Mouse (Mus musculus) embryonic facial prominence, embryonic 13.5 days (tissue): ENCODE data around the gene Gipc3. TPM values are rescaled to one million over a fixed set of nuclear protein-coding genes. Genes with fewer than 3 reads are reported as not detected.

ENCODE experiments used
- ATAC-seq: fragments of 200-750 bp; cut with Nextera tagmentation; 2 replicates; pipeline ENCODE4 v1.8.0; 2017; ENCODE audit warnings: low read depth; ENCODE audit not compliant: insufficient number of reproducible peaks, insufficient read depth, low FRiP score, low TSS enrichment
- H3K27ac ChIP-seq: fragments of 300-500 bp; sonication (generic); 2 replicates; pipeline ENCODE4 v1.5.1; 2015; ENCODE audit warnings: moderate library complexity, mild to moderate bottlenecking, inconsistent platforms
- H3K27me3 ChIP-seq: fragments of 300-500 bp; sonication (generic); 2 replicates; pipeline ENCODE4 v1.6.1; 2015; ENCODE audit warnings: mild to moderate bottlenecking, inconsistent platforms
- H3K36me3 ChIP-seq: fragments of 300-500 bp; sonication (generic); 2 replicates; pipeline ENCODE4 v1.6.1; 2015; ENCODE audit warnings: mild to moderate bottlenecking, inconsistent platforms
- H3K4me1 ChIP-seq: fragments of 300-500 bp; sonication (generic); 2 replicates; pipeline ENCODE4 v1.6.1; 2015; ENCODE audit warnings: inconsistent platforms
- H3K4me2 ChIP-seq: fragments of 300-500 bp; sonication (generic); 2 replicates; pipeline ENCODE4 v1.6.1; 2015; ENCODE audit warnings: moderate library complexity, mild to moderate bottlenecking, inconsistent platforms
- H3K4me3 ChIP-seq: fragments of 300-500 bp; sonication (generic); 2 replicates; pipeline ENCODE4 v1.5.1; 2015; ENCODE audit warnings: mild to moderate bottlenecking, inconsistent platforms
- H3K9ac ChIP-seq: fragments of 300-500 bp; sonication (generic); 2 replicates; pipeline ENCODE4 v1.6.1; 2015; ENCODE audit warnings: mild to moderate bottlenecking, inconsistent platforms
- H3K9me3 ChIP-seq: fragments of 300-500 bp; sonication (generic); 2 replicates; pipeline ENCODE4 v1.6.1; 2016; ENCODE audit warnings: inconsistent platforms
- WGBS: fragments of 180-500 bp; shearing (Covaris S2); methylation state at CpG from one replicate; pipeline ENCODE4 v1.1.7; 2015; ENCODE audit warnings: mixed read lengths; 5-methylcytosine and 5-hydroxymethylcytosine counted together
- polyA plus RNA-seq: library from polyadenylated mRNA; unstranded; fragments of >200 nt; fragmentation: Nextera tagmentation; extraction: Ambion mirVana; gene quantifications from 2 replicates; pipeline ENCODE4 v1.2.1, GENCODE M21; 2015

Gene Gipc3
- polyA plus RNA-seq, 1 experiment from 2014 or later: 0.13 TPM

GRCm38 (mm10) chr10:81383802-81384604 lies 40.9 kb upstream of the Gipc3 start, which contains the start of the genes Dohh and Gm48551:
Gene Dohh (plus strand): TSS chr10:81384428.
Gene Gm48551 (plus strand): TSS chr10:81384466.
- 8% methylated on average over 54 of the region's 54 CpGs for WGBS
- no peaks in the 10 kb centered on the region for H3K9me3 ChIP-seq
- H3K4me2 ChIP-seq: peak within 1 kb of the TSS; percentile 77
- peaks cover 15% of the 10 kb centered on the region for H3K4me1 ChIP-seq
- peak within 1 kb of the TSS; percentile 94 for H3K4me3 ChIP-seq
- H3K9ac ChIP-seq: peak within 1 kb of the TSS; percentile 90
- peak within 1 kb of the TSS; percentile 82 for H3K27ac ChIP-seq
- H3K36me3 ChIP-seq: peaks cover 33% of the 10 kb centered on the region
- ATAC-seq: peak; percentile 92
- no peaks in the 10 kb centered on the region for H3K27me3 ChIP-seq

GRCm38 (mm10) chr10:81382039-81382438 lies 39.0 kb upstream of the Gipc3 start:
- Histone ChIP-seq H3K4me3 (no peak overlapping the region), H3K9me3 (no peaks in the 10 kb centered on the region), H3K4me1 (peaks cover 24% of the 10 kb centered on the region), H3K9ac (0 out of 2 replicates have a peak overlapping the region, but pooled peaks have one; percentile 52), H3K27ac (no peak overlapping the region), H3K27me3 (no peaks in the 10 kb centered on the region), H3K4me2 (no peak overlapping the region), H3K36me3 (peaks cover 13% of the 10 kb centered on the region)
- WGBS: 75% methylated on average over 5 of the region's 5 CpGs
- no peak for ATAC-seq

- no peaks in the 10 kb centered on the region for H3K27me3 ChIP-seq
- no peak for ATAC-seq
- H3K9ac ChIP-seq: no peak overlapping the region
- peaks cover 13% of the 10 kb centered on the region for H3K36me3 ChIP-seq
- no peak overlapping the region for H3K4me2 ChIP-seq
- no peak overlapping the region for H3K4me3 ChIP-seq
- peaks cover 31% of the 10 kb centered on the region for H3K4me1 ChIP-seq
- no peak overlapping the region for H3K27ac ChIP-seq
- H3K9me3 ChIP-seq: no peaks in the 10 kb centered on the region
- 84% methylated on average over 6 of the region's 6 CpGs for WGBS
Measured at GRCm38 (mm10) chr10:81379809-81380378, 36.8 kb upstream of the Gipc3 start.

- Histone ChIP-seq H3K36me3 (peaks cover 17% of the 10 kb centered on the region), H3K4me1 (peaks cover 30% of the 10 kb centered on the region), H3K9me3 (no peaks in the 10 kb centered on the region), H3K27me3 (no peaks in the 10 kb centered on the region), H3K4me2 (peak overlapping the region; percentile 88), H3K27ac (peak overlapping the region; percentile 85), H3K9ac (peak overlapping the region; percentile 69), H3K4me3 (peak overlapping the region; percentile 79)
- WGBS: 56% methylated on average over 3 of the region's 3 CpGs
- ATAC-seq: no peak
Measured at GRCm38 (mm10) chr10:81379183-81379553, 36.1 kb upstream of the Gipc3 start.

- Histone ChIP-seq H3K4me2 (peak overlapping the region; percentile 88), H3K4me3 (peak overlapping the region; percentile 79), H3K4me1 (peaks cover 30% of the 10 kb centered on the region), H3K9me3 (no peaks in the 10 kb centered on the region), H3K9ac (peak overlapping the region; percentile 69), H3K27me3 (no peaks in the 10 kb centered on the region), H3K36me3 (peaks cover 22% of the 10 kb centered on the region), H3K27ac (peak overlapping the region; percentile 85)
- WGBS: under 1% methylated on average over 46 of the region's 46 CpGs
- ATAC-seq: peak; percentile 94
Measured at GRCm38 (mm10) chr10:81378553-81379182, 35.6 kb upstream of the Gipc3 start.

- ATAC-seq: peak; percentile 21; the same call in 1 of the 2 replicates
- H3K4me3 ChIP-seq: peak within 1 kb of the TSS; percentile 79
- under 1% methylated on average over 53 of the region's 59 CpGs for WGBS
- H3K36me3 ChIP-seq: peaks cover 29% of the 10 kb centered on the region
- peak within 1 kb of the TSS; percentile 85 for H3K27ac ChIP-seq
- no peaks in the 10 kb centered on the region for H3K27me3 ChIP-seq
- H3K4me1 ChIP-seq: peaks cover 37% of the 10 kb centered on the region
- H3K9me3 ChIP-seq: no peaks in the 10 kb centered on the region
- H3K4me2 ChIP-seq: peak within 1 kb of the TSS; percentile 88
- H3K9ac ChIP-seq: peak within 1 kb of the TSS; percentile 95
Measured at GRCm38 (mm10) chr10:81377793-81378552, 34.9 kb upstream of the Gipc3 start, which contains the start of gene Fzr1. Gene Fzr1 (minus strand): TSS chr10:81378516.

GRCm38 (mm10) chr10:81377362-81377664 lies 34.2 kb upstream of the Gipc3 start:
- peak overlapping the region; percentile 75; the same call in 1 of the 2 replicates for H3K27ac ChIP-seq
- no peaks in the 10 kb centered on the region for H3K27me3 ChIP-seq
- H3K4me3 ChIP-seq: peak overlapping the region; percentile 79
- H3K36me3 ChIP-seq: peaks cover 35% of the 10 kb centered on the region
- peak overlapping the region; percentile 88 for H3K4me2 ChIP-seq
- H3K9me3 ChIP-seq: no peaks in the 10 kb centered on the region
- H3K4me1 ChIP-seq: peaks cover 39% of the 10 kb centered on the region
- no peak for ATAC-seq
- peak overlapping the region; percentile 95 for H3K9ac ChIP-seq
- WGBS: 55% methylated on average over 2 of the region's 2 CpGs

- Histone ChIP-seq H3K4me3 (peak overlapping the region; percentile 79), H3K36me3 (peaks cover 41% of the 10 kb centered on the region), H3K27ac (0 out of 2 replicates have a peak overlapping the region, but pooled peaks have one; percentile 75), H3K9me3 (no peaks in the 10 kb centered on the region), H3K9ac (peak overlapping the region; percentile 95), H3K4me1 (peaks cover 39% of the 10 kb centered on the region), H3K27me3 (no peaks in the 10 kb centered on the region), H3K4me2 (peak overlapping the region; percentile 88)
- WGBS: 31% methylated on average over 6 of the region's 6 CpGs
- ATAC-seq: no peak
Measured at GRCm38 (mm10) chr10:81376561-81377361, 33.7 kb upstream of the Gipc3 start.

GRCm38 (mm10) chr10:81375322-81375721 lies 32.3 kb upstream of the Gipc3 start:
- no peak overlapping the region for H3K4me2 ChIP-seq
- H3K4me3 ChIP-seq: no peak overlapping the region
- peaks cover 39% of the 10 kb centered on the region for H3K4me1 ChIP-seq
- H3K27ac ChIP-seq: no peak overlapping the region
- no peak overlapping the region for H3K9ac ChIP-seq
- 92% methylated on average over 10 of the region's 10 CpGs for WGBS
- peaks cover 55% of the 10 kb centered on the region for H3K36me3 ChIP-seq
- no peaks in the 10 kb centered on the region for H3K9me3 ChIP-seq
- ATAC-seq: no peak
- H3K27me3 ChIP-seq: no peaks in the 10 kb centered on the region

- WGBS: 84% methylated on average over 6 of the region's 6 CpGs
- no peak for ATAC-seq
- Histone ChIP-seq H3K9ac (no peak overlapping the region), H3K4me3 (no peak overlapping the region), H3K9me3 (no peaks in the 10 kb centered on the region), H3K36me3 (peaks cover 74% of the 10 kb centered on the region), H3K27ac (no peak overlapping the region), H3K27me3 (peaks cover 39% of the 10 kb centered on the region), H3K4me1 (peaks cover 27% of the 10 kb centered on the region), H3K4me2 (no peak overlapping the region)
Measured at GRCm38 (mm10) chr10:81367207-81367495, 24.1 kb upstream of the Gipc3 start.
